Mouse (Mus musculus) spleen, postnatal 0 days (tissue): ENCODE measurements around the gene Plin4. TPM values are rescaled to one million over a fixed set of nuclear protein-coding genes. Genes with fewer than 3 reads are reported as not detected.

ENCODE experiments used
- polyA plus RNA-seq: library from polyadenylated mRNA; unstranded; fragments of >200 nt; fragmentation: Nextera tagmentation; extraction: Ambion mirVana; gene quantifications from 2 replicates; pipeline ENCODE4 v1.2.1, GENCODE M21; 2015

Plin4 gene
- polyA plus RNA-seq: 0.06 and 0.11 TPM in 2 replicates

DNA sequence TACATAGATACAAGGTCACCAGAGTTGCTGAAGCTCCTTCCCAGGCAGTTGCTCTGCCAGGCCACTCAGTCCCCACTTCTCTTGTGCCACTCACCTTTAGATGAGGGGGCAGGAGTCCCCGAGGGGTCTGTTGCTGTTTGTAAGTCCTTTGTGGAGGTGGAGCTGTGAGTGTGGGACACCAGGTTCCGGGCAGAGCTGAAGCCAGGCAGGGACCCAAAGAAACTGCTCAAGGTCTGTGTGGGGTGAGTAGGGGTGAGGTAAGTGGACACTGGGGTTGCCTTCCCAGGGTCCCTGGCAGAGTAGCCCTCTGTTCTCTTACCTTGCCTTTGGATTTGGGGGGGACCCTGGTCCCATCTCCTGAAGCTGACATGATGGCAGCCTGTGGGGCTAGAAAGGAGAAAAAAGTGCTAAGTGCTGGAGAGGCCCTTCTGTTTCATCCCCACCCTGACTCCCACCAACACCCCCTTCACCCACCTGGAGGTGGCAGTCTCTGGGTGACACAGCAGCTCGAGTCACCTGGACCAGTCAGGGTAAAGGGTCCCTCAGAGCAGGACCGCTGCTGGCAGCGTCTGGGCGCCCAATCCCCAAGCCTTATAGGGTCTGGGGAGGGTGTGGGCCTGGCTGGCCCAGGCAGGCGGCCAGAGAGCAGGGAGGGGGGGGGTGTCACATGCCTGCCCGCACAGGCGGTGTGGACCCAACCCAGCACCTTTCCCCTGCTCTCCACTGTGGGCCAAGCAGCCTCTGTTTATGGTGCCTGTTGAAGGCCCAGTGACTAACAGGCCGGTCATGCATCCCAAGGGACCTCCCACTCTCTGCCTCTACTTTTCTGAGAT, at the start of gene Plin4:
TSS of gene Plin4 (minus strand) at position 585 of the 833 bp plus-strand sequence.

GRCm38 (mm10) chr17:56139858-56140595, 30.4 kb upstream of the Plin4 start, which contains the start of gene Sema6b:
Gene Sema6b (minus strand): TSS chr17:56140343.

GRCm38 (mm10) chr17:56121826-56122225, 12.2 kb upstream of the Plin4 start, which contains the start of gene Lrg1:
Gene Lrg1 (minus strand): TSS chr17:56122001.

GRCm38 (mm10) chr17:56117251-56117710, 7.7 kb upstream of the Plin4 start, which contains the start of gene Plin5:
Gene Plin5 (minus strand): TSS chr17:56117596.

GRCm38 (mm10) chr17:56078880-56079795, 30.5 kb downstream of the Plin4 start, which contains the start of gene Hdgfl2:
Gene Hdgfl2 (plus strand): TSS chr17:56079634.

DNA sequence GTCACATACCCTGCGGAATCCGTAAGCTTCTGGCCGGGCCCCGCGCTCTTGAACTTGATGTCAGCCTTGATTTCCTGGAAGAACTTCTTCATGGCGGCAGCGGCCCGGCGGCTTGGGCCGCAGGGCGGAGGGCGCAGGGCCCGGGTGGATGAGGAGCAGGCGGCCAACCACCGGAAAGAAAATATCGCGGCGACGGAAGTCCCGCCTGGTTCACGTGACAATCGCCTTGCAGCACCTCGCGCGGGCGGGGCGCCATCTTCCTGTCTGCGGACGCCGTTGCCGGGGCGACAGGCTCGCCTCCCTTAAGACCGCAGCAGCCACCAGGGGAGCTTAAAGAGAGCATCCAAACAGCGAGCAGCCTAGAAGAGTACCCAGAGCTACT, 34.8 kb downstream of the Plin4 start, which contains the start of gene Ubxn6:
TSS of gene Ubxn6 (minus strand) at position 202 of the 382 bp plus-strand sequence.

Other genes with a start within 250 kb of the Plin4 start
- 3.9 and 4.4 TPM in 2 replicates for gene Zfp119a, start 230.9 kb downstream of the Plin4 start, polyA plus RNA-seq
- 9.3 and 10.6 TPM in 2 replicates for gene Zfp959, start 217.7 kb downstream of the Plin4 start, polyA plus RNA-seq
- 3.7 and 4.5 TPM in 2 replicates for gene Zfp119b, start 160.3 kb downstream of the Plin4 start, polyA plus RNA-seq
- 19.6 and 28.1 TPM in 2 replicates for gene Ebi3, start 157.2 kb downstream of the Plin4 start, polyA plus RNA-seq
- gene Yju2, start 150.7 kb downstream of the Plin4 start, polyA plus RNA-seq: 12.2 and 13.4 TPM in 2 replicates
- 2.1 and 2.7 TPM in 2 replicates for gene Shd, start 139.3 kb downstream of the Plin4 start, polyA plus RNA-seq
- not detected in 2 replicates for gene Fsd1, start 123.3 kb downstream of the Plin4 start, polyA plus RNA-seq
- 4.7 and 7.1 TPM in 2 replicates for gene Stap2, start 104.2 kb downstream of the Plin4 start, polyA plus RNA-seq
- 11.8 and 15.7 TPM in 2 replicates for gene Mpnd, start 104.1 kb downstream of the Plin4 start, polyA plus RNA-seq
- 44.3 and 51.0 TPM in 2 replicates for gene Sh3gl1, start 73.2 kb downstream of the Plin4 start, polyA plus RNA-seq
- gene Chaf1a, start 69.4 kb downstream of the Plin4 start, polyA plus RNA-seq: 15.4 and 16.3 TPM in 2 replicates
- gene Ubxn6, start 34.8 kb downstream of the Plin4 start, polyA plus RNA-seq: 15.6 and 17.0 TPM in 2 replicates
- gene Hdgfl2, start 30.2 kb downstream of the Plin4 start, polyA plus RNA-seq: 54.4 and 62.0 TPM in 2 replicates
- gene Plin5, start 7.8 kb upstream of the Plin4 start, polyA plus RNA-seq: 0.19 and 0.33 TPM in 2 replicates
- 69.0 and 83.3 TPM in 2 replicates for gene Lrg1, start 12.2 kb upstream of the Plin4 start, polyA plus RNA-seq
- gene Sema6b, start 30.5 kb upstream of the Plin4 start, polyA plus RNA-seq: 1.6 and 1.8 TPM in 2 replicates
- 6.0 and 8.1 TPM in 2 replicates for gene Tnfaip8l1, start 52.7 kb upstream of the Plin4 start, polyA plus RNA-seq
- gene Mydgf, start 74.1 kb upstream of the Plin4 start, polyA plus RNA-seq: 42.6 and 43.0 TPM in 2 replicates
- 12.8 and 13.9 TPM in 2 replicates for gene Dpp9, start 109.1 kb upstream of the Plin4 start, polyA plus RNA-seq
- 6.2 and 6.8 TPM in 2 replicates for gene Fem1a, start 147.0 kb upstream of the Plin4 start, polyA plus RNA-seq
- gene Ticam1, start 167.0 kb upstream of the Plin4 start, polyA plus RNA-seq: 2.2 and 2.4 TPM in 2 replicates
- 19.3 and 25.7 TPM in 2 replicates for gene Plin3, start 183.1 kb upstream of the Plin4 start, polyA plus RNA-seq
- not detected in 2 replicates for gene Arrdc5, start 190.5 kb upstream of the Plin4 start, polyA plus RNA-seq
- gene Uhrf1, start 193.5 kb upstream of the Plin4 start, polyA plus RNA-seq: 104 and 118 TPM in 2 replicates
- 5.8 and 8.2 TPM in 2 replicates for gene Kdm4b, start 216.3 kb upstream of the Plin4 start, polyA plus RNA-seq